ENCODE assay signal across 1 mouse cellular context in genomic region chr11:98040975-98041374, GRCm38 (mm10).
TF ChIP-seq lines count a peak whose summit lies in the region.

No protein-coding gene starts in this region.

TF ChIP-seq in ES-E14, 5 proteins besides CTCF, POLR2A, EP300 and RAD21:
- no peak for TF ChIP-seq ZC3H11A (IDR thresholded peaks at IDR 0.05; ENCODE audit: borderline replicate concordance, low read depth, low read length)
- TF ChIP-seq CHD2 (IDR thresholded peaks at IDR 0.05; ENCODE audit: low read depth, low read length) = no peak
- TF ChIP-seq MAFK (IDR thresholded peaks at IDR 0.05; ENCODE audit: insufficient read depth, low read depth, low read length) = no peak
- no peak for TF ChIP-seq HCFC1 (IDR thresholded peaks at IDR 0.05; ENCODE audit: borderline replicate concordance, insufficient read depth, low read length)
- TF ChIP-seq ZNF384 (IDR thresholded peaks at IDR 0.05; ENCODE audit: low read depth, low read length) = no peak
